Mouse (Mus musculus) ES-CJ7 (cell line): Measurements from ENCODE around the gene Lipo2.
"Not testable (repeated sequence)": the region's sequence is repeated elsewhere in the genome, so short reads cannot be mapped to it uniquely, and the experiment has no call there.

Experiments
- DNase-seq: peaks from one replicate; pipeline ENCODE4 v3.0.0; 2011; ENCODE audit warnings: low read depth, low spot score

Gene Lipo2

DNA sequence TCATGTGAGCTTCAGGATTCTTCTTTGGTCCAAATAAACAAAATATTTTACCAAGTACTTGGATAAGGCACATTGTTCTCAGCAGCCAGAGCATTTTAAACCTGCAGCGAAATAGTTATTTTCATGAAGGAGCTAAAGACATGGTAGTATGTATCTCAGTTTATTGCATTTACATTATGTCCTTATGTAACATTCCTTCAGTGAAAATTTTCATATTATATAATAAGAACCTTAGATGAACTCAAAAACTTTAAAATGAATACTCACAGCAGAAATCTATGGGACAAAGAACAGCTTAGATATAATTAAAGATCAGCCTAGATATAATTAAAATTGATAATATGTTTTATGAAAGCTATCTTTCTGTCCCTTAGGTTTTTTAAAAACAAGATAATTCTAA, at the start of gene Lipo2:
Lipo2 (minus strand) TSS at position 101 of the 400 bp plus-strand sequence.
- DNase-seq, result not testable (repeated sequence)

DNA sequence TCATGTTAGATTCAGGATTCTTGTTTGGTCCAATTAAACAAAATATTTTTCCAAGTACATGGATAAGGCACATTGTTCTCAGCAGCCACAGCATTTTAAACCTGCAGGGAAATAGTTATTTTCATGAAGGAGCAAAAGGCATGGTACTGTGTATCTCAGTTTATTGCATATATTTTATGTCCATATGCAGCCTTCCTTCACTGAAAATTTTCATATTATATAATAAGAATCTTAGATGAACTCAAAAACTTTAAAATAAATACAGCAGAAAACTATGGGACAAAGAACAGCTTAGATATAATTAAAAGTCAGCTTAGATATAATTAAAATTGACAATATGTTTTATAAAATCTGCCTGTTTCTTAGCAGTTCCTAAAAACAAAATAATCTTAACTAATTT, 36.2 kb upstream of the Lipo2 start, which contains the start of gene Lipo1:
Lipo1 (minus strand) TSS at position 101 of the 400 bp plus-strand sequence.
- not testable (repeated sequence) for DNase-seq

DNA sequence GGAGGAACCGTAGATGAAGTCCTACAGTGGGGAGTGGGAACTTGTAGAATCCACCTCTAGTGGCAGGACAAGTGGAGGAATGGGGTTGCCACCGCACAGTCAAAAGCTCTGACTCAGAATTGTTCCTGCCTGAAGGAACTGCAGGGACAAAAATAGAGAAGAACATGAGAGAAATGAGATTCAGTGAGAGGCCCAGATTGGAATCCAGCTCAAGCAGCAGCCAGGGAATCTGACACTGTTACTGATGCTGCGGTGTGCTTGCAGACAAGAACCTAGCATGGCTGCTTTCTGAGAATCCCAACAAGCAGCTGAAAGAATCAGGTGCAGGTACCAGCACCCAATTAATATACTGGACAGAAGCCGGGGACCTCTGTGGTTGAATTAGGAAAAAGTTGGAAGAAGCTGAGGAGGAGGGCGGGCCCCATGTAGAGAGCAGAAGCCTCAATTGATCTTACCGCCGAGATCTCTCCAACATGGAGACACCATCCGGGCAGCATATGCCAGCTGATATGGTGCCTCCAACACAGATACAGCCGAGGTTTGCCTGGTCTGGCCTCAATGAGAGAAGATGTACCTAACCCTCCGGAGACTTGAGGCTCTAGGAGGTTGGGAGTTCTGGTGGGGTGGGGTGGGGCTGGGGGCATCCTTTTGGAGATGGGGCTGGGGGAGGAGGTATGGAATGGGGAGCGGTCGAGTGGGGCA, 35.6 kb upstream of the Lipo2 start:
- no peak for DNase-seq

DNA sequence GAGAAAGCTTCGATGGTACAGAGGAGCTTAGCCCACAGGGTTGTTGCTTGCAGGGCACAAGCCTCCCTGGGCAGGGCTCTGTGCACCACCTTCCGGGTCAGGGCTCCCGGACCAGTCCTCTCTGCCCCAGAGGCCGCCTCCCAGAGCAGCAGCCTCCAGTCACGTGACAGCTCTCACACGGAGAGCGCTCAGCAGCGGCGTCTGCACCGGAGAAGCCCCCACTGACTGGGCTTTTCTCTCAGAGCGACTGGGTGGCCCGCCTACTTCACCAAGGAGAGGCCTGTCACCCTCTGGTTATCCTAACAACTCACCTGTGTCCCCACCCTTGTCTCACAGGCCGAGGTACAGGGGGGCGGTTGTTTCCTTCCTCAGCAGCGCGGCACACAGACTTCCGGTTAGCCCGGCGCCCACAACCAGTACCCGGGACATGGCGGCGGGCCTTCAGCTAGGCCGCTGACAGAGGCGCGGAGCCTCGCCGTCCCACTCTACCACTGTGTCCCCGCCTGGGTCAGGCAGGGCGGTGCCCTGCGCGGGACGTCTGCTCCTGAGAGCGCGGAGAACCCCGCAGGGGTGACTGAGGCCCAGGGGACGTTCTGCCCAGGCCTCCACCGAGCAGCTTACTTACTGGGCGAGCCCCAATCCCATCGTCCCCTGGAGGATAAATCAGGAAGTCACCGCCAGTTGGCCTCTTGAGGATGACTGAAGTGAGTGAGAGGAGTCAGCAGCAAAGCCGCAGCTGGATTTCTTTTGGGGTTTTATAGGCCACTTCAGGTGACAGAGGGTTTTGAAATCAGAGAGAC, 10.3 kb upstream of the Lipo2 start, which contains the start of gene Lipo3:
Lipo3 (minus strand) TSS at position 665 of the 800 bp plus-strand sequence.
- peak; percentile 65 for DNase-seq
